Mouse (Mus musculus) retina, adult 2 months (tissue): Measurements from ENCODE around the gene Ric3.

Experiments
- DNase-seq: peaks from one replicate; pipeline ENCODE4 v3.0.0-alpha.2; 2012; ENCODE audit warnings: low read depth, low spot score

The Ric3 gene

GRCm38 (mm10) chr7:109045876-109046275, 37.3 kb downstream of the Ric3 start:
- DNase-seq: no peak

GRCm38 (mm10) chr7:109039445-109039844, 43.7 kb downstream of the Ric3 start:
- DNase-seq: no peak

GRCm38 (mm10) chr7:109038987-109039386, 44.1 kb downstream of the Ric3 start:
- no peak for DNase-seq

GRCm38 (mm10) chr7:109038121-109038735, 44.9 kb downstream of the Ric3 start:
- no peak for DNase-seq

GRCm38 (mm10) chr7:109032054-109032453, 51.1 kb downstream of the Ric3 start:
- DNase-seq: no peak

- DNase-seq: no peak
Measured at GRCm38 (mm10) chr7:109031331-109031730, 51.8 kb downstream of the Ric3 start.

- DNase-seq: no peak
Measured at GRCm38 (mm10) chr7:109029961-109030465, 53.1 kb downstream of the Ric3 start.

GRCm38 (mm10) chr7:109028204-109028603, 54.9 kb downstream of the Ric3 start:
- DNase-seq: peak; percentile 62

GRCm38 (mm10) chr7:109027721-109028120, 55.4 kb downstream of the Ric3 start:
- DNase-seq: no peak

GRCm38 (mm10) chr7:109026976-109027375, 56.2 kb downstream of the Ric3 start:
- DNase-seq: no peak

GRCm38 (mm10) chr7:109025743-109026142, 57.4 kb downstream of the Ric3 start:
- no peak for DNase-seq

GRCm38 (mm10) chr7:109021428-109021827, 61.7 kb downstream of the Ric3 start:
- peak; percentile 61 for DNase-seq

GRCm38 (mm10) chr7:109019243-109019642, 63.9 kb downstream of the Ric3 start:
- DNase-seq: no peak

- no peak for DNase-seq
Measured at GRCm38 (mm10) chr7:109016378-109016923, 66.7 kb downstream of the Ric3 start.

GRCm38 (mm10) chr7:109014851-109015250, 68.3 kb downstream of the Ric3 start:
- no peak for DNase-seq

- no peak for DNase-seq
Measured at GRCm38 (mm10) chr7:109012998-109013625, 70.0 kb downstream of the Ric3 start.

GRCm38 (mm10) chr7:109012575-109012974, 70.6 kb downstream of the Ric3 start:
- no peak for DNase-seq

GRCm38 (mm10) chr7:109011596-109012180, 71.4 kb downstream of the Ric3 start:
- no peak for DNase-seq

- no peak for DNase-seq
Measured at GRCm38 (mm10) chr7:109010720-109011595, 72.2 kb downstream of the Ric3 start.

GRCm38 (mm10) chr7:109009260-109009659, 73.9 kb downstream of the Ric3 start:
- DNase-seq: no peak

GRCm38 (mm10) chr7:109003653-109004052, 79.5 kb downstream of the Ric3 start:
- peak; percentile 61 for DNase-seq

GRCm38 (mm10) chr7:109001971-109002370, 81.2 kb downstream of the Ric3 start:
- DNase-seq: no peak
